Mouse (Mus musculus): ENCODE data around the gene Pheta2. TPM values are rescaled to one million over a fixed set of nuclear protein-coding genes. Genes with fewer than 3 reads are reported as not detected.
A peak's percentile ranks its signal among the peaks of the same experiment; 100 is the strongest.

Pheta2 gene
- polyA plus RNA-seq, 1 experiment from 2014 or later = 10.0 TPM

GRCm38 (mm10) chr15:82368851-82369250 is 30.1 kb downstream of the Pheta2 start:
- WGBS (ENCODE audit: insufficient replicate concordance) = 68% methylated on average over 1 of the region's 1 CpGs
- H3K4me2 ChIP-seq = no peak overlapping the region
- no peaks in the 10 kb centered on the region for H3K27me3 ChIP-seq (ENCODE audit: control insufficient read depth, insufficient read depth, low read length)
- H3K4me1 ChIP-seq (ENCODE audit: control insufficient read depth, insufficient read depth, low read length) = no peaks in the 10 kb centered on the region
- no peaks in the 10 kb centered on the region for H3K9me3 ChIP-seq (replicated peaks; ENCODE audit: control insufficient read depth, low read length)
- H3K4me3 ChIP-seq (ENCODE audit: low read depth, low read length) = no peak overlapping the region
- no peak overlapping the region for H3K27ac ChIP-seq (ENCODE audit: low read depth, low read length)
- ATAC-seq (replicated peaks; ENCODE audit: insufficient number of reproducible peaks, low FRiP score, low TSS enrichment) = no peak
- H3K9ac ChIP-seq (ENCODE audit: low read depth, low read length) = no peak overlapping the region
- H3K36me3 ChIP-seq (ENCODE audit: control insufficient read depth, insufficient read depth, low read length) = no peaks in the 10 kb centered on the region

- Histone ChIP-seq H3K36me3 (ENCODE audit: control insufficient read depth, insufficient read depth, low read length) (no peaks in the 10 kb centered on the region), H3K9me3 (replicated peaks; ENCODE audit: control insufficient read depth, low read length) (no peaks in the 10 kb centered on the region), H3K4me1 (ENCODE audit: control insufficient read depth, insufficient read depth, low read length) (no peaks in the 10 kb centered on the region), H3K4me2 (no peak overlapping the region), H3K9ac (ENCODE audit: low read depth, low read length) (no peak overlapping the region), H3K27ac (ENCODE audit: low read depth, low read length) (no peak overlapping the region), H3K27me3 (ENCODE audit: control insufficient read depth, insufficient read depth, low read length) (no peaks in the 10 kb centered on the region), H3K4me3 (ENCODE audit: low read depth, low read length) (no peak overlapping the region)
- WGBS (ENCODE audit: insufficient replicate concordance) = 82% methylated on average over 6 of the region's 6 CpGs
- ATAC-seq (replicated peaks; ENCODE audit: insufficient number of reproducible peaks, low FRiP score, low TSS enrichment) = no peak
These were observed 33.7 kb downstream of the Pheta2 start for GRCm38 (mm10) chr15:82372446-82372845.

- Histone ChIP-seq H3K27me3 (ENCODE audit: control insufficient read depth, insufficient read depth, low read length) (no peaks in the 10 kb centered on the region), H3K27ac (ENCODE audit: low read depth, low read length) (no peak overlapping the region), H3K36me3 (ENCODE audit: control insufficient read depth, insufficient read depth, low read length) (no peaks in the 10 kb centered on the region), H3K4me2 (no peak overlapping the region), H3K4me3 (ENCODE audit: low read depth, low read length) (no peak overlapping the region), H3K4me1 (ENCODE audit: control insufficient read depth, insufficient read depth, low read length) (no peaks in the 10 kb centered on the region), H3K9me3 (replicated peaks; ENCODE audit: control insufficient read depth, low read length) (no peaks in the 10 kb centered on the region), H3K9ac (ENCODE audit: low read depth, low read length) (no peak overlapping the region)
- 84% methylated on average over 5 of the region's 5 CpGs for WGBS (ENCODE audit: insufficient replicate concordance)
- ATAC-seq (replicated peaks; ENCODE audit: insufficient number of reproducible peaks, low FRiP score, low TSS enrichment) = no peak
These were observed 34.2 kb downstream of the Pheta2 start for GRCm38 (mm10) chr15:82372991-82373390.

DNA sequence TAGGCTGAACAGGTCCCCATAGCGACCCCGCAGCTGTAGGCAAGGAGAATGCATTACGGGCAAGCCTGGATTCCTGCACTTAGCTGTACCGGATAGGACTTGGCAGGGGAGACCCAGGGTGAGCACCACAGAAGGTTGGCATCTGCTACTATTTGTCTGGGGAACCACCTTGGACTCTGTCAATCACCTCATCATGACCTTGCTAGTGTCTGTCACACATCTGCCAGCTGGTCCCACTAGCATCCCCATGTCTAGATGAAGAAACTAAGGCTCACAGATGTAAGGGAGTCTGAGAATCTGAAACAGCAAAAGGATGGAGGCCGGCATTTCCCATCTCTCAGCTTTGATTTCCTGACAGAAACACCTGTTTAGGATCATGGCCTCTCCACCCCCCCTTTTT is 35.7 kb downstream of the Pheta2 start:
- Histone ChIP-seq H3K9ac (ENCODE audit: low read depth, low read length) (no peak overlapping the region), H3K4me2 (no peak overlapping the region), H3K36me3 (ENCODE audit: control insufficient read depth, insufficient read depth, low read length) (no peaks in the 10 kb centered on the region), H3K4me1 (ENCODE audit: control insufficient read depth, insufficient read depth, low read length) (peaks cover 1% of the 10 kb centered on the region; the same call in 1 of the 2 replicates), H3K9me3 (replicated peaks; ENCODE audit: control insufficient read depth, low read length) (no peaks in the 10 kb centered on the region), H3K27me3 (ENCODE audit: control insufficient read depth, insufficient read depth, low read length) (no peaks in the 10 kb centered on the region), H3K4me3 (ENCODE audit: low read depth, low read length) (no peak overlapping the region), H3K27ac (ENCODE audit: low read depth, low read length) (no peak overlapping the region)
- 81% methylated on average over 5 of the region's 5 CpGs for WGBS (ENCODE audit: insufficient replicate concordance)
- ATAC-seq (replicated peaks; ENCODE audit: insufficient number of reproducible peaks, low FRiP score, low TSS enrichment) = no peak

GRCm38 (mm10) chr15:82375855-82376254 is 37.1 kb downstream of the Pheta2 start:
- no peak for ATAC-seq (replicated peaks; ENCODE audit: insufficient number of reproducible peaks, low FRiP score, low TSS enrichment)
- H3K27me3 ChIP-seq (ENCODE audit: control insufficient read depth, insufficient read depth, low read length) = no peaks in the 10 kb centered on the region
- H3K4me2 ChIP-seq = no peak overlapping the region
- no peak overlapping the region for H3K4me3 ChIP-seq (ENCODE audit: low read depth, low read length)
- WGBS (ENCODE audit: insufficient replicate concordance) = 88% methylated on average over 9 of the region's 9 CpGs
- H3K36me3 ChIP-seq (ENCODE audit: control insufficient read depth, insufficient read depth, low read length) = no peaks in the 10 kb centered on the region
- H3K9ac ChIP-seq (ENCODE audit: low read depth, low read length) = no peak overlapping the region
- H3K4me1 ChIP-seq (ENCODE audit: control insufficient read depth, insufficient read depth, low read length) = peaks cover 8% of the 10 kb centered on the region
- no peak overlapping the region for H3K27ac ChIP-seq (ENCODE audit: low read depth, low read length)
- H3K9me3 ChIP-seq (replicated peaks; ENCODE audit: control insufficient read depth, low read length) = no peaks in the 10 kb centered on the region

GRCm38 (mm10) chr15:82376393-82377138 is 37.8 kb downstream of the Pheta2 start:
- H3K4me2 ChIP-seq = no peak overlapping the region
- ATAC-seq (replicated peaks; ENCODE audit: insufficient number of reproducible peaks, low FRiP score, low TSS enrichment) = no peak
- no peak overlapping the region for H3K9ac ChIP-seq (ENCODE audit: low read depth, low read length)
- no peaks in the 10 kb centered on the region for H3K9me3 ChIP-seq (replicated peaks; ENCODE audit: control insufficient read depth, low read length)
- H3K4me3 ChIP-seq (ENCODE audit: low read depth, low read length) = no peak overlapping the region
- 72% methylated on average over 17 of the region's 17 CpGs for WGBS (ENCODE audit: insufficient replicate concordance)
- peaks cover 10% of the 10 kb centered on the region for H3K4me1 ChIP-seq (ENCODE audit: control insufficient read depth, insufficient read depth, low read length)
- no peak overlapping the region for H3K27ac ChIP-seq (ENCODE audit: low read depth, low read length)
- no peaks in the 10 kb centered on the region for H3K27me3 ChIP-seq (ENCODE audit: control insufficient read depth, insufficient read depth, low read length)
- H3K36me3 ChIP-seq (ENCODE audit: control insufficient read depth, insufficient read depth, low read length) = no peaks in the 10 kb centered on the region

GRCm38 (mm10) chr15:82377701-82378100 is 39.0 kb downstream of the Pheta2 start:
- H3K4me2 ChIP-seq = no peak overlapping the region
- no peak for ATAC-seq (replicated peaks; ENCODE audit: insufficient number of reproducible peaks, low FRiP score, low TSS enrichment)
- H3K36me3 ChIP-seq (ENCODE audit: control insufficient read depth, insufficient read depth, low read length) = no peaks in the 10 kb centered on the region
- H3K27me3 ChIP-seq (ENCODE audit: control insufficient read depth, insufficient read depth, low read length) = no peaks in the 10 kb centered on the region
- H3K27ac ChIP-seq (ENCODE audit: low read depth, low read length) = no peak overlapping the region
- no peak overlapping the region for H3K4me3 ChIP-seq (ENCODE audit: low read depth, low read length)
- no peak overlapping the region for H3K9ac ChIP-seq (ENCODE audit: low read depth, low read length)
- WGBS (ENCODE audit: insufficient replicate concordance) = 71% methylated on average over 5 of the region's 5 CpGs
- peaks cover 10% of the 10 kb centered on the region for H3K4me1 ChIP-seq (ENCODE audit: control insufficient read depth, insufficient read depth, low read length)
- no peaks in the 10 kb centered on the region for H3K9me3 ChIP-seq (replicated peaks; ENCODE audit: control insufficient read depth, low read length)

DNA sequence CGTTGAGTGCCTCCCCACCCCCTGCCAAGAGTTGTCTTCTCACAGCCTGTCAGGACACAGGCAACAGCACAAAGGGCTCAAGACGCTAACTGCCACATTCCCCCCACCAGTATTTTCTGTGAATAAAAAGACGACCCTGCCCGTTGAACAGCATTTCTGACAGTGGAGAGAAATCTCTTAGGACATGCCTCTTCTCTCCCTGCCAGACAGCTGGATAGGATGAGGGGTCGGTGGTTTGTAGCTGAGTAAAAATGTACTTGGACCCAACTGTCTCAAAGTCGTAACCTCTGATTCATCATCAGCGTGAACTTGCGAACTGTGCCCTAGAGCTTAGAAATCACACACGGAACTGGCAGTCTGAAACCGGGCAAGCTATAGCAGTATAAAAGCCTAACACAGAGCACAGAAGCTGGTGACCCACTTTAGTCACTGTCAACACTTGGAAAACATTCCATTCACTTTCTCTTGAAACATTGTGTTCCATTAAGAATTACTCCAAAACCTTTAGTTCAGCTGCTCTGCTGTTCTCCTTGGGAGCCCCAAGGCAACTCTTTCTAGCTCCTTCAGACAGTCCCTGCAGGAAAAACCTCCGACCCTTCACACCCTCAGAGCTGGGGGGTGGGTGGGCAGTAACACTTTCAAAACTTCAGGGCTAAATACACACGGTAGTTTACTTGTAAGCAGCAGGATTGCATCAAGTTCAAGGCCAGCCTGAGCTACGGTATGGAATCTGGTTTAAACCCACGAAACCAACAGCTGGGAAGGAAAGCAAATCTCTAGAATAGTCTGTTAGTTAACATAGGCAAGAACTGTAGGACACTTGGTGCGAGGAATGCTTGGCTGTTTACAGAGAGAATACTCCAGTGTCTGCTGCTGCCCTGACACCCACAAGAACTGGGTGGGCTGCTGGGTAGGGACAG is 39.8 kb downstream of the Pheta2 start:
- peak overlapping the region; percentile 11; the same call in 1 of the 2 replicates for H3K4me2 ChIP-seq
- H3K9ac ChIP-seq (ENCODE audit: low read depth, low read length) = no peak overlapping the region
- H3K4me3 ChIP-seq (ENCODE audit: low read depth, low read length) = no peak overlapping the region

More for the DNA sequence above, 39.8 kb downstream of the Pheta2 start:
- Histone ChIP-seq H3K36me3 (ENCODE audit: control insufficient read depth, insufficient read depth, low read length) (no peaks in the 10 kb centered on the region), H3K9me3 (replicated peaks; ENCODE audit: control insufficient read depth, low read length) (no peaks in the 10 kb centered on the region), H3K27me3 (ENCODE audit: control insufficient read depth, insufficient read depth, low read length) (no peaks in the 10 kb centered on the region), H3K27ac (ENCODE audit: low read depth, low read length) (no peak overlapping the region), H3K4me1 (ENCODE audit: control insufficient read depth, insufficient read depth, low read length) (peaks cover 10% of the 10 kb centered on the region)
- WGBS (ENCODE audit: insufficient replicate concordance) = 46% methylated on average over 15 of the region's 15 CpGs
- no peak for ATAC-seq (replicated peaks; ENCODE audit: insufficient number of reproducible peaks, low FRiP score, low TSS enrichment)

Measured in heart, embryonic 11.5 days (tissue).